Mouse (Mus musculus) hematopoietic stem cell, adult 5-6 weeks (primary cell): ENCODE data around the gene Coq8a. TPM values are rescaled to one million over a fixed set of nuclear protein-coding genes. Genes with fewer than 3 reads are reported as not detected.

ENCODE experiments used
- ATAC-seq, 2 experiments: fragments of 125-278 bp in 1 of 2; replicated peaks in 1 of 2; 2 replicates each; pipeline ENCODE4 v1.8.0; 2016 to 2017; ENCODE audit warnings: inconsistent platforms in 2 of 2, mild to moderate bottlenecking in 2 of 2, moderate number of reproducible peaks in 2 of 2, low read depth in 1 of 2, moderate TSS enrichment in 1 of 2; ENCODE audit not compliant: low FRiP score in 2 of 2, poor library complexity in 2 of 2, severe bottlenecking in 2 of 2, insufficient read depth in 1 of 2, low TSS enrichment in 1 of 2
- total RNA-seq: library from RNA; stranded (forward); fragments of 172-1452, 232-1000 nt; gene quantifications from 2 replicates; pipeline ENCODE4 v1.2.3, GENCODE M21; 2017

The Coq8a gene
- total RNA-seq, 1 experiment from 2014 or later, result 34.0 TPM

DNA sequence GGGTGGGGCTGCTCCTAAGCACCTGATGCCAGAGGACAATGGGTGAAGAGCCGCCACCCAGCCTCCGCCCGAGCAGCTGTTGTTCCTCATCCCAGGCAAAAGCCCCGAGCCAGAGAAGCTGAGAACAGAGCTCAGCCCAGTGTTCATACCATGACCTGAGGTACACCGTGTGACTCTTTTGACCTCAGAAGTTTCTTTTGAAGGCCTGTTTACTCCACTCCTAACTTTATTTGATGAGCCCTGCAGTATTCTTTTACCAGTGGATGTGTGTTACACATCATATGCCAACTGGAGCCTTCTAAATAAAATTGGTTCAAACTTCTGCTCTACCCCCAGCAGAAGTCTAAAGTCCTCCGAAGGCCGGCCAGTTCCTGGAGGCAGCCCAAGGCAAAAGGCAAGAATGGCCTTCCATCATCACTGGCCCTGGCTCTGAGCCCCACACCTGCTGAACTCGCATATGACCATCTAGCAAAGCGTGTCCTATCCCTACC, 11.4 kb upstream of the Coq8a start:
- ATAC-seq, result no peak

GRCm38 (mm10) chr1:180210031-180210432, 10.6 kb upstream of the Coq8a start:
- no peak for ATAC-seq

DNA sequence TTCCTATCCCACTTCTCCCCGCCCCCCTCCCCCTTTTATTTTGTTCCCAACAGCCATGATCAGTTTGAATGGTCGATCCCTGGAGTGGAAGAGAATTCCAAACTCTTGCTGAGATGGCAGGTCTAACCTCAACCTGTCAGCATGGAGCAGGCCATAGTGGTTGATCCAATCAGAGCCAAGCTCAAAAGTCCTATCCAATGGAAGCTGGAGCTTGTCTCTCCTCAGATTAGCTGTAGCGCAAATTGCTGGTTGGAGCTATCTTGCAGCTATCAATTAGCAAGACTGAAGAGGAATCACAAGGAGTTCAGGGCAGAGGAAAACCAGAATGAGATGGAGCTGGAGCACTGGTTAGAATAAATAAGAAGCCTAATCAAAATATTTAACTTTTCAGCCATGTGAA, 9.0 kb upstream of the Coq8a start:
- ATAC-seq, result no peak

DNA sequence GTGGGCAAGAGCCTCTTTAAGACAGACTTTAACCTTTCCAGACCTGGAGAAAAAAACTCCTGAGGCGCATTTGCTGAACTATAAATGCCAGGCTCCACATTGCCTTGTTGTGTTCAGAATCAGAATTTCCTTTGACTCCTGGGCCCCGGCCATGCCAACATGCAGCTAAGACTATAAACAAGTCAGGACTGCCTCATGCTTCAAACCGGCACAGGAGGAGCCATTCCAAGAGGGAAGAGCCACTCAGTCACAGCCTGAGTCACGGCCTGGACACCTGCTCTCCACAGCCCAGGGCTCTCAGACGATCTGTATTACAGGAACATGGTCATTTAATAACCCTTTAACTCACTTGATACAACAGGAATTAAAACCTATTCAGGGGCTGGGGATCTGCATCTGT, 1.3 kb upstream of the Coq8a start:
- no peak for ATAC-seq

DNA sequence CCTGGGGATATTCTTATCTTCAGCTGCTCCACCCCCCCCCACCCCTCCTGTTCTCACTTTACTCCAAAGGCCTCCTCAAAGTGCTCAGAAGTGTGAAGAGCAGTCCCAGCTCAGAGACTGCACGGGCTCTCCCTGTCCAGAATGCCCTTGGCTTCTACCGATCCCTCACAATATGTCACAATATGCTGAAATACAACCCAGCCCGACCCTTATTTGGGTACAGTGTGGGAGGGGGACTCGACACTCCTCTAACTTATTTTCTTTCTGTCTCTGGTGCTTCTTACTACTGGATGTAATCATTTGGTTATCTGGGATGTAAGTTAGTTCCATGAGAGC, 281 bp upstream of the Coq8a start:
- ATAC-seq, result no peak

DNA sequence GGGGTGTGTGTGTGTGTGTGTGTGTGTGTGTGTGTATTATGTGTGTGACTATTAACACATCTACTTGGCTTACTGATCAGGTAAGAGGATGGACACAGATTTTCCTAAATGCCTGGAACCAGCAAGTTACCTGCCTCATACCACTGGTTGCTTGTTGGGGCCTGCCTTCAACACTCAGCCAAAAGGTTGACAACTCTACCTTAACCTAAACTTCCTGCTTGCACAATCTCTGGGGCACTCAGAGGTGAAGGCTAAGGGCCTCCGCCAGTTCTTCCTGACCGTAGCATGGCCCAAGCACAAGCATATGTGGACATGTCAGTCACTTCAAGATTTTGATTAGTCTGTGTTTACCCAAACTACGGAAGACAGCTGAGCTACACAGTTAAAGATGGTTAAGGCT, 1.4 kb downstream of the Coq8a start:
- ATAC-seq, result no peak

DNA sequence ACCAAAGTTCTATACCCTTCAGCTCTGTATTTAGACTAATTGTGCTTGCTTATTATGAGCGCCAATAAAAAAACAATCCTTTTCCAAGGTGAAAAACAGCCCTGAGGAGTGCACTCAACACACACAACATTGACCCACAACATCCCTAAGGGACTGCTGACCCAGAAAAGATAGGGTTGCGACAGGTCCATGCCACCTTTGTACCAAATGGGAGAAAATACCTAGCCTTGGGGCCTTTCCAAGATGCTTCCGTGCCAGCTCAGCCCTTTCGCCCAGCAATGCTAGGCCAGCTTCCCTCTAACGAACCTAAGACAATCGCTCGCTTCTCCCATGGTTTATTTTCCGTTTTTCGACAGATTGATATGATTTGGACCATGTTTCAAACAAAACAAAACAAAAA, 2.9 kb downstream of the Coq8a start:
- ATAC-seq, result no peak

- peak; percentile 97 for ATAC-seq
Measured at GRCm38 (mm10) chr1:180195703-180196381, 3.6 kb downstream of the Coq8a start.

DNA sequence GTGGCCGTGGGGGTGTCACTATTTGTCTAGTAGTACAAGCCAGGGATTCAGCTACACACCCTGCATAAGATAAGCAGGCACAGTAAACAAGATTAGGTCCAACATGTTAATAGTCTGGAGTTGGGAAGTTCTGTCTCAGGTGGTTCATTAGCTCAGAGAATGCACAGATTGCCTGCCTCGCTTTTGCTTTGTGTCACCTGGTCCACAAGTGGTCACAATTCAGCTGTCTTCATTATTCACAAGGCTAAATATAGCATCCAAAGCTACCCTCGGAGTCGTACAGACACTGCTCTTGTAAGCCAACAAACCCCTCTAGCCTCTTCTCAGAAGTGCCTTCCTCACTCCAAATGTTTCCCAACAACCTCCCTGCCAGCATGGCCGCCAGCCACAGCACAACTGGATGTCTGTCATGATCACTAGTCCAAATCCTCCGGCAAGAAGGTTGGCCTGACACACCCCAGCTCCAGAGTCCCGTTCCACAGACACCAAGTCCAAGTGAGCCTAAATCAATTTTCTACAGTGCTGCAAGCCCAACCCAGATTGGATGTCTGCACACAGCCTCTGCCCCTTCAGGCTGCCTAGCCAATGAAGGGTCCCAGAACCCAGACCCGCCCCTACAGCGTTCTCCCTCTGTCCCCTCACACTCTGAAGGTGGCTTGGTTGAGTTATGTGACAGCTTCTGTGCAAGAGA, 4.5 kb downstream of the Coq8a start:
- ATAC-seq, result peak; percentile 47 to 50; a peak in 3 of 4 replicates

DNA sequence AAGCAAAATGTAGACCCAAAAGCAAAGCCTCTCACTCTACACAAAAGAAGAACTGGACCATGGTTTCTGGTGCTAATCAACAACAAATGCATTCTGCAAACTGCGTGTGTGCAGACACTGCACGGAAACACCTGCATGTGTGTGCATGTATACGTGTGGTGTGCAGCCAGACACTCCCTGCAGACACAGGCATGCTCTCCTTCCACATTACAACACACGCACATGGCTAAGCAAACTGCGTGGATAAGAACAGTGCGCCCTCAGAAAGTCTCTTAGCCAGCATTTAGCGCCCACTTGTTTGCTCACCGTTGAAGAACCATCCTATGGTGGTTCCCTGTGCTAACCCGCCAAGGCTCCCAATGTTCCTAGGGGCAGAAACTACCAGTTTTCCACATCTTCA, 5.4 kb downstream of the Coq8a start:
- ATAC-seq, result no peak

DNA sequence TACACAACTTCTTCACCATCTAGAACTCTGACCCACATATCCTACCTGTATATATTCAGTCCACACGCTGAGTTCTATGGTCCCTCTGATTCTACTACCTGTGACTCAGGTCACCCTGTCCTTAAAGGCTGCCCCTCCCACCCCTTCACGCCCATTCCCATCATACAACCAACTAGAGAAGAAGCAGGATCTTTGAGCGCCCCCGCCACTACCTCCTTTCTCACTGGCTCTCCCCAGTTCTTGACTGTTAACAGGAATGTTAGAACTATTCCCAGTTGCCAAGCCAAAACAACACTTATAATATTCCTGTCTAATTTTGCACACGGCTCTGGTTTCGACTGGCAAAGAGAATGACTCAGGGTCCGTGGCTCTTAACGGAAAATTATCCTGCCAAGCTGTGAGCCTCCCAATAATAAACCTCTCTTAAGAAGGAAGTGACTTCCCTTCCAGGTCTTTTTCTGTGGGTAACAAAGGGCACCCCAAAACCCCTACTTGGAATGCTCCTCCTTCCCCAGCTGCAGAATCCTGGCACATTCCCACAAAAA, 5.9 kb downstream of the Coq8a start:
- ATAC-seq, result no peak

DNA sequence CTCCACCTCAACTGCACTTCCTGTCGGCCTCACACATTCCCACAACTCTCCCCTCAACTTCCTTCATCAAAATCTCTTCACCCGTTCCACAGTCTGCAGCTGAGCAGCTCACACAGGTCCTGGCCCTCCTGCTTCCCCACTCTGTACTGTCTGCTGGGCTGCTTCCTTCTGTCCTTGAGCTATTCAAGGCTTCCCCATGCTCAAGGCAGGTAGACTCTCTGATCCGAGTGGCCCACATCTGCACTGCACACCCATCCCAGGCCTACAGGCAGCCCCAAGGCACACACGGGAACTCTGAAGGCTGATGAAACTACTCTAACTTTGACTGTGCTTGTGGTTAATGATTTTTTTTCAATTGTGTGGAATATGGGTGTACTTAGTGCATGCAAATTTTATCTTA, 6.5 kb downstream of the Coq8a start:
- peak in 1 of 2 experiments; percentile 17; a peak in 1 of 4 replicates for ATAC-seq

DNA sequence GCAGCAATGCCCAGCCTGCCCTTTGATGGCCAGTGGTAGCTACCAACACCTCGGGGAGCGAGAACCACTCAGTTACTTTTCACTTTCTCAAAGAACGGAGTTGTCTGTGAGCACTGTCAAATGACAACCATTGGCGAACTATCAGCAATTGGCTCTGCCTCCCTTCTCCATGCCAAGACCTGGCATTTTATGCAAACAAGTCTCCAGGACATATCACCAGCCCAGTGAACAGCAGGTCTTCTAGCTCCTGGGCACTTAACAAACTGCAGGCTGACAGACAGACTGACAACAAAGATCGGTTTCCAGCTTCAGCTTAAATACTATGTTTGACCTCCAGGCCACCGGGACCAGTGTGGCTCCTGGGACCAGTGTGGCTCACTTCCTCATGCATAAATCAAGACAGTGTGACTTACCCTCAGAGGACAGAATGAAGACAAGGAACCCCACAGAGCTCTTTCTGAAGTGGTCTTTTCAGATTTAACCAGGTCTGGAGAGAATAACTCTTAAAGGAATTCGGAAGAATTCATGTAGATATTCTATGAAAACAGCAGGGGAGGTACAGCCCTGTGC, 7.7 kb downstream of the Coq8a start:
- ATAC-seq, result no peak

- no peak for ATAC-seq
Measured at GRCm38 (mm10) chr1:180191112-180191511, 8.3 kb downstream of the Coq8a start.

- ATAC-seq, result no peak
Measured at GRCm38 (mm10) chr1:180188951-180189350, 10.5 kb downstream of the Coq8a start.

DNA sequence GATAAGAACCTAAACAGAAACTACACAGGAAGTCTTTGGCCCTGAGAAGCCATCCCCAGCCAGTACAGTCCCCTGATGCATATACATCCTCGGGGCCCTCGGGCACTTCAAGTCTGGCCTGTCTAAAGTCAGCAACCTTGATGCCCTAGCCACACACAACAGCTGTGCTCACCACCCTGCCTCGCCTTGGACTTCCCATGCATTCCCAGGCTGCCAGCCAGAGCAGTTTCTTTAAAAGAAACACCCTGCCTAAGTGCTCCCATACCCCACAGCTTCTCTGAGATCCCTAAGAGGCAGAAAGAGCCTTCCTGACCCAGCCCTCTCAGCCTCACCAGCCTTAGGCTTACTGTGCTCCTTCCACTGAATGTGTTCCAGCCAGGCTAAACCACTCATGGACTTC, 13.0 kb downstream of the Coq8a start:
- ATAC-seq, result no peak

DNA sequence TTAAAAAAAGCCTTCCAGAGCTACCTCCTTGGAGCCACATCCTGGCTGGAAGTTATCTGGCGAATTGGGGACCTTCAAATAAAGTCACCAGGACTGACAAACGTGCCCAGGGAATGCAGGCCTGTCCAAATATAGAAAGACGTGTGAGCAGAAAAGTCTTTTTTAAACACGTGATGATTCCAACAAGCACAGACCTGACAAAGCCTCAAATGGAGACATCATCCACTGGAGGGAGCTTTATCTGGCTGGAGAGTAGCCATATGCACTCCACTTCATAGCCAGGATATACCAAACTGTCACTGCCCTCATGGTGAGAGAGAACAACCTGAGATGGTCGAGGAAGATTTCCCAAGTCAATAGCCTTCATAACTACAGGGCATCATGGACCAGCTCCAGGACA, 13.5 kb downstream of the Coq8a start:
- ATAC-seq, result no peak

GRCm38 (mm10) chr1:180184768-180185167, 14.6 kb downstream of the Coq8a start:
- no peak for ATAC-seq
